14 mouse cellular contexts compared by ENCODE assay signal in genomic region chr16:12693346-12693745, GRCm38 (mm10).
"Had no signal": no experiment of that assay in that cellular context is flagged by ENCODE, and none has a peak within 500 bp of the region (broad histone marks: within the 10 kb centered on the region; RNA-seq: fewer than 3 reads in every experiment).

No protein-coding gene starts in this region.

- H3K27me3 ChIP-seq: limb, embryonic 15.5 days; liver, embryonic 12.5 days; megakaryocyte, embryonic 14.5 days; midbrain, embryonic 12.5 days; stomach, embryonic 15.5 days had no signal

- H3K9ac ChIP-seq: limb, embryonic 15.5 days; liver, embryonic 12.5 days; lung, embryonic 14.5 days; midbrain, embryonic 12.5 days; stomach, embryonic 15.5 days had no signal

- H3K9me3 ChIP-seq: limb, embryonic 15.5 days; liver, embryonic 12.5 days; midbrain, embryonic 12.5 days; stomach, embryonic 15.5 days had no signal

- H3K27ac ChIP-seq: kidney, postnatal 0 days; limb, embryonic 15.5 days; liver, embryonic 12.5 days; midbrain, embryonic 12.5 days; stomach, embryonic 15.5 days had no signal

- H3K4me1 ChIP-seq: megakaryocyte, embryonic 14.5 days; midbrain, embryonic 12.5 days; stomach, embryonic 15.5 days had no signal

- H3K36me3 ChIP-seq: limb, embryonic 15.5 days; liver, embryonic 12.5 days; midbrain, embryonic 12.5 days; stomach, embryonic 15.5 days had no signal

- DNase-seq: kidney, postnatal 36 days; layer of hippocampus, adult 9-11 months; layer of hippocampus, postnatal 36 days; lung, embryonic 14.5 days; lung, postnatal 4 days; thymus, adult 2 months; thymus, postnatal 25 days had no signal

- H3K4me2 ChIP-seq: limb, embryonic 15.5 days; liver, embryonic 12.5 days; lung, embryonic 14.5 days; midbrain, embryonic 12.5 days; stomach, embryonic 15.5 days had no signal

- H3K4me3 ChIP-seq: limb, embryonic 15.5 days; liver, embryonic 12.5 days; megakaryocyte, embryonic 14.5 days; midbrain, embryonic 12.5 days; stomach, embryonic 15.5 days had no signal

- ATAC-seq: liver, embryonic 12.5 days; midbrain, embryonic 16.5 days had no signal
